Mouse (Mus musculus) embryonic facial prominence, embryonic 14.5 days (tissue): Measurements from ENCODE around the gene Tmem38b. TPM values are rescaled to one million over a fixed set of nuclear protein-coding genes. Genes with fewer than 3 reads are reported as not detected.

Source experiments
- ATAC-seq: fragments of 200-750 bp; cut with Nextera tagmentation; 2 replicates; pipeline ENCODE4 v1.8.0; 2017; ENCODE audit warnings: low read depth, moderate number of reproducible peaks, moderate TSS enrichment
- DNase-seq: peaks from one replicate; pipeline ENCODE4 v3.0.0-alpha.2; 2015; ENCODE audit warnings: low spot score
- H3K27ac ChIP-seq: fragments of 300-500 bp; sonication (generic); replicated peaks from 2 replicates; pipeline ENCODE4 v1.5.1; 2014; ENCODE audit warnings: low read depth, mild to moderate bottlenecking, low read length, moderate library complexity
- H3K27me3 ChIP-seq: fragments of 300-500 bp; sonication (generic); replicated peaks from 2 replicates; pipeline ENCODE4 v1.6.1; 2014; ENCODE audit warnings: low read length; ENCODE audit not compliant: control insufficient read depth, insufficient read depth
- H3K36me3 ChIP-seq: fragments of 300-500 bp; sonication (generic); 2 replicates; pipeline ENCODE4 v1.6.1; 2014; ENCODE audit warnings: low read length, mixed read lengths; ENCODE audit not compliant: control insufficient read depth, insufficient read depth
- H3K4me1 ChIP-seq: fragments of 300-500 bp; sonication (generic); 2 replicates; pipeline ENCODE4 v1.6.1; 2014; ENCODE audit warnings: antibody characterized with exemption, low read length; ENCODE audit not compliant: control insufficient read depth, insufficient read depth
- H3K4me2 ChIP-seq: fragments of 300-500 bp; sonication (generic); 2 replicates; pipeline ENCODE4 v1.6.1; 2014; ENCODE audit warnings: low read depth, mild to moderate bottlenecking, low read length, moderate library complexity, mixed read lengths
- H3K4me3 ChIP-seq: fragments of 300-500 bp; sonication (generic); 2 replicates; pipeline ENCODE4 v1.5.1; 2014; ENCODE audit warnings: low read depth, mild to moderate bottlenecking, low read length
- H3K9ac ChIP-seq: fragments of 300-500 bp; sonication (generic); 2 replicates; pipeline ENCODE4 v1.6.1; 2014; ENCODE audit warnings: low read depth, mild to moderate bottlenecking, low read length, moderate library complexity, mixed read lengths
- H3K9me3 ChIP-seq: fragments of 300-500 bp; sonication (generic); 2 replicates; pipeline ENCODE4 v1.6.1; 2016; ENCODE audit warnings: low read length; ENCODE audit not compliant: control insufficient read depth
- WGBS: fragments of 180-500 bp; shearing (Covaris S2); extraction: QIAGEN DNeasy Blood & Tissue Kit; methylation state at CpG from one replicate; pipeline ENCODE4 v1.1.7; 2014; 5-methylcytosine and 5-hydroxymethylcytosine counted together
- polyA plus RNA-seq: library from polyadenylated mRNA; unstranded; fragments of >200 nt; fragmentation: Nextera tagmentation; extraction: Ambion mirVana; gene quantifications from 2 replicates; pipeline ENCODE4 v1.2.1, GENCODE M21; 2014

Tmem38b gene
- polyA plus RNA-seq, 1 experiment from 2014 or later, result 17.8 TPM

DNA sequence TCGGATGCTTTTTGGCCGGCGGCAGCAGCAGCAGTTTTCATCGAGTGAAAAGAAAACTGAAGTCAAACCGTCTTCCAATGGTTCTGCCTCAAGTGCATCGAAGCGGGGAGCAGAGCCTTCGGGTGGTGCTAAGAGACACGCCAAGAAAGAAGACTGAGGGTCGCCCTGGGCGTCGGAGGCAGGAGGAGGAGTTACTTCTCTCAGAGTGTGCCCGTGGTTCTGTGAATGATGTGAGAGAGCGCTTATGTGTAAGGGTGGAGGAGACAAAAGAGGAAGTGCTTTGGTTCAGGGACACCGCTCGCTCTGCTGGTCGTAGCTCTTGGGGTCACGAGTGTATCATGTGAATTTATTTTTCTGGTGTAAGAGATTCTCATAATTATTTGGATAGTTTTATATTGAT is 34.1 kb downstream of the Tmem38b start:
- H3K4me3 ChIP-seq, result no peak overlapping the region
- DNase-seq (peak; percentile 10), ATAC-seq (no peak)
- H3K4me1 ChIP-seq, result no peaks in the 10 kb centered on the region
- no peaks in the 10 kb centered on the region for H3K27me3 ChIP-seq
- H3K9ac ChIP-seq, result no peak overlapping the region
- no peaks in the 10 kb centered on the region for H3K36me3 ChIP-seq
- no peak overlapping the region for H3K27ac ChIP-seq
- H3K9me3 ChIP-seq, result no peaks in the 10 kb centered on the region
- H3K4me2 ChIP-seq, result no peak overlapping the region
- 48% methylated on average over 18 of the region's 18 CpGs for WGBS

DNA sequence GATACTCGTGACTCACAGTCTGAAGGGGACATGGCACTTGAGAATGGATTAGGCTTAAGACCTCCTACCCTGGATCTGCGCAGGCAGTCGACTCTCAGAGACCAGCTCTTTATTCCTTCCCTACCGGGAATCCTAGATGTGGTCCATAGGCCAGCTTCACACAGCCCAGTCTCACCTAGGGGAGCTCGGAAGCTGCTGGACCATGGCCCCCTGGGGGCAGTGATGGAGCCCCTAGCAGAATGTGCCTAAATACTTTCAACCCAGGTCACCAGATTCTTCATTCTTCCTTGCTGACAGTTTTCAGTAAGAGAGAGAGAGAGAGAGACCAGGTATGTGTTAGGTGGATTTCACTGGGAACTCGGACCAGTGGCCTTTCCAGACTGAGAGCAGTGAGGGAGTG is 36.3 kb downstream of the Tmem38b start:
- no peak for ATAC-seq
- DNase-seq, result no peak
- WGBS, result 83% methylated on average over 6 of the region's 6 CpGs
- H3K36me3 ChIP-seq, result no peaks in the 10 kb centered on the region
- H3K27me3 ChIP-seq, result no peaks in the 10 kb centered on the region
- H3K4me2 ChIP-seq, result no peak overlapping the region
- H3K4me3 ChIP-seq, result no peak overlapping the region
- H3K4me1 ChIP-seq, result no peaks in the 10 kb centered on the region
- no peak overlapping the region for H3K9ac ChIP-seq
- H3K9me3 ChIP-seq, result no peaks in the 10 kb centered on the region
- no peak overlapping the region for H3K27ac ChIP-seq

DNA sequence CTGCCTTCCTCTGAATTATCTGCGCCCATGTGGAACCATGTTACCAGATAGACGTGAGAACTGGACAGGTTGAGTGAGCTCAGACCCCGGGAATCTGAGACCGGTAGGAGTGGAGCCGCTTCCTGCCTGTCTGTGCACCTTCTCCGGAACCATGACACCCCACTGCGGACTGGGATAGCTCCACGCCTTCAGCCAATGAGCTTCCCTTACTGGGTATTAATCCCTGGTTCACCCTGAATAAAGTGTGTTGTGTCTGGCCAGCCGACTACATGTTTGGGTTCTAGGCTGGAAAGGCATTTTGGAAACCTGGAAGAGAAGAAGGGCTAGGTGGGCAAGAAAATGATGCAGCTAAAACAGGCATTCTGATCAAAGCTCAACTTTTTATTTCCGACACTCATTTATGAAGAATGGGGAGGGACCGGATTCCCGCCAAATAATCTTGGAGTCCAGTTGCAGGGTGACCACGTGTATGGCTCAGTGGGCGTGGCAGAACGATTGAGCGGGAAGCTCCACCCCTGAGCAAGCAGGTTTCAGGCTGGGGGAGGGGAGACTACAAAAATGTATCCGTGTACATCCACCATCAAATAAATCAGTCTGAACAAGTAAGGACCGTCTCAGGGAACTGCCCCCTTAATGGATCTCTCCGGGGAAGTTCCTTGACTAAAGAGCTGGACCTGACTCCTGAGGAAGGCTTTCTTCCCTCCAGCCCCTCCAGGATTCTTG is 38.4 kb downstream of the Tmem38b start:
- H3K4me1 ChIP-seq, result no peaks in the 10 kb centered on the region
- no peak overlapping the region for H3K4me3 ChIP-seq
- H3K36me3 ChIP-seq, result no peaks in the 10 kb centered on the region
- no peaks in the 10 kb centered on the region for H3K9me3 ChIP-seq
- no peaks in the 10 kb centered on the region for H3K27me3 ChIP-seq
- no peak for ATAC-seq
- no peak overlapping the region for H3K4me2 ChIP-seq
- no peak for DNase-seq
- no peak overlapping the region for H3K9ac ChIP-seq
- H3K27ac ChIP-seq, result no peak overlapping the region
- WGBS, result 90% methylated on average over 19 of the region's 19 CpGs

DNA sequence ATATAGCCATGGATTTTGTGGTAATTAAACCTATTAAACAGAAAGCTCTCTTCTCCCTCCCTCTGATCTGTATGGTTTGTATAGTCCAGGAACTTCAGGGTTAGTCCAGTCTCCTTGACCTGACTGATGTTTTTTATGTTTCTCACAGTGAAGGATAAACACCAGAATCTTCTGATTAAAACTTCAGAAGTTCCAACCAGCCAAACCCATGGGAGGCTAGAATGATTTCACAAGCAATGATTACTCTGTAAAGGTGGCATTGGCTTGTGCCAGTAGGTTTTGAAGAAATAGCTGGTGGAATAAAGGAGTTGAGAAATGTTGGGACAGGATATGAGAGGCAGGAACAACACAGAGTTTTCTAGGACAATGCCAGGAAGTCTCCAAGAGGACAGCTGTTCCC is 40.6 kb downstream of the Tmem38b start:
- Histone ChIP-seq H3K27ac (no peak overlapping the region), H3K9ac (no peak overlapping the region), H3K27me3 (no peaks in the 10 kb centered on the region), H3K9me3 (peaks cover 8% of the 10 kb centered on the region), H3K4me1 (no peaks in the 10 kb centered on the region), H3K36me3 (no peaks in the 10 kb centered on the region), H3K4me3 (no peak overlapping the region), H3K4me2 (no peak overlapping the region)
- ATAC-seq, result no peak
- DNase-seq, result no peak

DNA sequence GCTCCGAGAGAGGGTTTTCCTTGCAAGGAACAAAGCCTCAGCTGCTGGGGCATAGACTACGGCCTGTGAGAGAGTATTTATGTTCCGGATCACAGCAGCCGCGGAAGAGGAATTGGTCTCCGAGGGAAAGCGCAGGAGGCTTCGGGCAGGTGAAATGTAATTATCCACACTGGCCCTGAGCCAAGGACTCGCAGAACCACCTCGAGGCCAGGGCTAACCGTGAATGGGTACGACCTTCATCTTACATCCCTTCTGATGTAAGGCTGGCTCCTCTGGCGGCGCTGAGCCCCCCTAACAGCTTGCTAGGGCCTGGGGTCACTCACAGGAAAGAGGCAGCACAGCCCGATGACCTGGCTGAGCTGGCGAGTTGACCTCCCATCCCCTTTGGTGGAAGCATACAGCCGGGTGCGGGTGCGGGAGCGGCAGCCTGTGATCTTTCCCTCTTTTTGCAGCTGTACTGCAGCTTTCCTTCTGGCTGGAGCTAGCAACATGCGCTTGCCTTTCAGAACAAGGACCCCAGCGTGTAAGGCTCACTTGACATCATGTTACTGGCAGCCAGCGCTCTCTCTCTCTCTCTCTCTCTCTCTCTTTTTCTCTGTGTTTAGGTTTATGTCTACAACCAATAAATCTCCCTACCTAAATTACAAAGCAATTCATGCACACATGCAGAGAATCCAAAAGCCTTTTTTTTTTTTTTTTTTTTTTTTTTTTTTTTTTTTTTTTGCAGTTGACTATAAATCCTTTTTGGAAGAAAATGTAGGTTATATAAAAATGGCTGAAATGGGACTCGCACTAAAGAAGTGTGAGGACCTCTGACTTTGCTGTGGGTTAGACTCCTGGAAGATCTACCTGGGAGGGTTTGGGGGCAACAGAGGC is 52.9 kb downstream of the Tmem38b start:
- no peaks in the 10 kb centered on the region for H3K4me1 ChIP-seq
- H3K4me2 ChIP-seq, result peak overlapping the region; percentile 51
- H3K36me3 ChIP-seq, result no peaks in the 10 kb centered on the region
- H3K4me3 ChIP-seq, result peak overlapping the region; percentile 16; the same call in 1 of the 2 replicates
- 0 out of 2 replicates have a peak, but pooled peaks have one; percentile 12 for ATAC-seq
- DNase-seq, result peak; percentile 45
- H3K27me3 ChIP-seq, result no peaks in the 10 kb centered on the region
- no peaks in the 10 kb centered on the region for H3K9me3 ChIP-seq
- H3K9ac ChIP-seq, result peak overlapping the region; percentile 41; the same call in 1 of the 2 replicates
- WGBS, result 32% methylated on average over 24 of the region's 24 CpGs
- no peak overlapping the region for H3K27ac ChIP-seq

DNA sequence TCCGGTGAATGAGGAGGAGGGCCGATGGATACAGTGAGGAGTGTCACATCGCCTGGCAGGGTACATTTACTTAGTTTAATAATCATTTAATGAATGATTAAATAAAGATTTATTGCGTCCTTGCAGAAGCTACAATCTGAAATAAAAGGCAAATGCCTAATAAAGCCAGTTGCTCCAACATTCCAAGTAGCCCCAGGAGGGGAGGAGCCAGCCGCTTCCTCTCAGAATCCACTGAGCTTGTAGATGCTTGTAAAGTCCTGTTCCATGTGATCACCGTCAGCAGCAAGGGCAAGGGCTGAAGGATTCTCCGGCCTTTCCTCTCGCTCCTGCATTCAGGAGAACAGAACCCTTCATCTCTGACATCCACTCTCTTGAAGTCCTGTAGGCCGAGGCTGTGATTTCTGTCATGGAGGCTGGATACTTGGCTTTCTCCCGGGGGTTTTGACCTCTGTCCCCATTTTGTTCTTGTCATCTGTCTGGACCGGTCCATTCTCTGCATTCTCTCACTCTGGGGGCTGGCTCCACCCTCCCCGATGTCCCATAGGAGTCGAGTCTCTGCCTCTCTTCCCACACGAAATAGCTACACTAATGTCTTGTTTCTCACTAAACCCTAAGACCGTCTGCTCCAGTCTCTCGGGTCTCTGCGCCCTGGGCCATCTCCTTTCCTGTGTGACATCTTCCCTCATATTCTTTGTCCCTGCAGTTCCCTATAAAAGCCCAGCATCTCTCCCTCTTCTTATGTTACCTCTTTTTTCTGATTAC is 57.3 kb downstream of the Tmem38b start:
- Histone ChIP-seq H3K4me3 (no peak overlapping the region), H3K4me2 (no peak overlapping the region), H3K9ac (no peak overlapping the region), H3K27ac (no peak overlapping the region), H3K4me1 (peaks cover 10% of the 10 kb centered on the region; the same call in 1 of the 2 replicates), H3K9me3 (no peaks in the 10 kb centered on the region), H3K27me3 (no peaks in the 10 kb centered on the region), H3K36me3 (no peaks in the 10 kb centered on the region)
- ATAC-seq (no peak), DNase-seq (no peak)
- 65% methylated on average over 17 of the region's 17 CpGs for WGBS

DNA sequence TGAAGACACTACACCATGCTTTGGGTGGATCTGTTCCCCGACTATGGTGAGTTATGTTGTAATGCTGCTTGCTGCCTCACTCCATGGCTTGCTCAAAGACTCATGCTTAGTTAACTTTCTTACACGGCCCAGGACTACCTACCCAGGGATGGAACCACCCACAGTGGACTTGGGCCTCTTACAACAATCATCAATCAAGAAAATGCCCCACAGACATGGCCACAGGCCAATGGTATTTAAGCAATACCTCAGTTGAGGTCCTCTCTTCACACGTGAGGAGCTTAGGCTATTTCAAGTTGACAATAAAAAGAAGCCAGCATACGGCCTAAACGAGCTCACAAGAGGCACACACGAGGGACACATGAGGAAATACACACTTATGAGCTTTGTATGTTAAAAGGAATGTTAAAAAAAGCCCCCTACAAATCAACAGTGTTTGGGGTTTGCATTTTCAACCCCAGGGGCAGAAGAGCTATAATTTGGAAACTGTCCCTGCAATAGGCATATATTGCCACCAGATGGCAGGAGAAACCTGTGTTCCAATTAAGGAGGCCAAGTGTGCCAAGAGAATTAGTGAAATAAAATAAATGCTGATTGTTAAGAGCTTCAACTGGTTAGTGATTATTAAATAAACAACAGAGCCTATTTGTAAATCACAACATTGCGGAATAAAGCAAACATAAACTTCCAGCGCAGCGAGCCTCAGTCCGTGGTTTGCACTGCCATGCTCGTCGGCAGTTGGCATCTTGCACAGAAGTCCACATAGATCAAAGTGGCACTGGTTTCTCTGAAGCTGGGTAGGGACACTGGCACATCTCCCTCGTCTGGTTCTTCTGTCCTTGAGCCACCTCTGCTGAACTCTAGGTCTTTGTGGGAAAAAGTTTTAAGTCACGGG is 58.8 kb downstream of the Tmem38b start:
- Histone ChIP-seq H3K9ac (no peak overlapping the region), H3K36me3 (no peaks in the 10 kb centered on the region), H3K9me3 (no peaks in the 10 kb centered on the region), H3K4me2 (no peak overlapping the region), H3K4me3 (no peak overlapping the region), H3K27me3 (no peaks in the 10 kb centered on the region), H3K27ac (no peak overlapping the region), H3K4me1 (peaks cover 10% of the 10 kb centered on the region; the same call in 1 of the 2 replicates)
- no peak for ATAC-seq
- DNase-seq, result peak; percentile 47
- WGBS, result 62% methylated on average over 14 of the region's 14 CpGs
